Mouse (Mus musculus) heart, embryonic 10.5 days (tissue): ENCODE results near the gene Rab3gap1. TPM values are rescaled to one million over a fixed set of nuclear protein-coding genes. Genes with fewer than 3 reads are reported as not detected.

Source experiments
- DNase-seq: peaks from one replicate; pipeline ENCODE4 v3.0.0-alpha.2; 2017; ENCODE audit warnings: low spot score
- H3K27ac ChIP-seq: fragments of 300-500 bp; sonication (generic); 2 replicates; pipeline ENCODE4 v1.5.1; 2016; ENCODE audit warnings: mild to moderate bottlenecking
- H3K27me3 ChIP-seq: fragments of 300-500 bp; sonication (generic); 2 replicates; pipeline ENCODE4 v1.6.1; 2016; ENCODE audit warnings: mild to moderate bottlenecking; ENCODE audit not compliant: poor library complexity, insufficient read depth, severe bottlenecking
- H3K36me3 ChIP-seq: fragments of 300-500 bp; sonication (generic); 2 replicates; pipeline ENCODE4 v1.6.1; 2016; ENCODE audit warnings: mild to moderate bottlenecking, moderate library complexity
- H3K4me1 ChIP-seq: fragments of 300-500 bp; sonication (generic); 2 replicates; pipeline ENCODE4 v1.6.1; 2016; ENCODE audit warnings: mild to moderate bottlenecking
- H3K4me3 ChIP-seq: fragments of 300-500 bp; sonication (generic); 2 replicates; pipeline ENCODE4 v1.5.1; 2016; ENCODE audit warnings: mild to moderate bottlenecking, moderate library complexity
- H3K9me3 ChIP-seq: fragments of 300-500 bp; sonication (generic); 2 replicates; pipeline ENCODE4 v1.6.1; 2016; ENCODE audit warnings: mild to moderate bottlenecking, moderate library complexity
- WGBS: fragments of 180-500 bp; shearing (Covaris S2); methylation state at CpG from one replicate; pipeline ENCODE4 v1.1.7; 2016; 5-methylcytosine and 5-hydroxymethylcytosine counted together
- polyA plus RNA-seq: library from polyadenylated mRNA; unstranded; fragments of >200 nt; fragmentation: Nextera tagmentation; extraction: Ambion mirVana; gene quantifications from 2 replicates; pipeline ENCODE4 v1.2.1, GENCODE M21; 2016

Rab3gap1 gene
- polyA plus RNA-seq, 1 experiment from 2014 or later, result 19.2 TPM

DNA sequence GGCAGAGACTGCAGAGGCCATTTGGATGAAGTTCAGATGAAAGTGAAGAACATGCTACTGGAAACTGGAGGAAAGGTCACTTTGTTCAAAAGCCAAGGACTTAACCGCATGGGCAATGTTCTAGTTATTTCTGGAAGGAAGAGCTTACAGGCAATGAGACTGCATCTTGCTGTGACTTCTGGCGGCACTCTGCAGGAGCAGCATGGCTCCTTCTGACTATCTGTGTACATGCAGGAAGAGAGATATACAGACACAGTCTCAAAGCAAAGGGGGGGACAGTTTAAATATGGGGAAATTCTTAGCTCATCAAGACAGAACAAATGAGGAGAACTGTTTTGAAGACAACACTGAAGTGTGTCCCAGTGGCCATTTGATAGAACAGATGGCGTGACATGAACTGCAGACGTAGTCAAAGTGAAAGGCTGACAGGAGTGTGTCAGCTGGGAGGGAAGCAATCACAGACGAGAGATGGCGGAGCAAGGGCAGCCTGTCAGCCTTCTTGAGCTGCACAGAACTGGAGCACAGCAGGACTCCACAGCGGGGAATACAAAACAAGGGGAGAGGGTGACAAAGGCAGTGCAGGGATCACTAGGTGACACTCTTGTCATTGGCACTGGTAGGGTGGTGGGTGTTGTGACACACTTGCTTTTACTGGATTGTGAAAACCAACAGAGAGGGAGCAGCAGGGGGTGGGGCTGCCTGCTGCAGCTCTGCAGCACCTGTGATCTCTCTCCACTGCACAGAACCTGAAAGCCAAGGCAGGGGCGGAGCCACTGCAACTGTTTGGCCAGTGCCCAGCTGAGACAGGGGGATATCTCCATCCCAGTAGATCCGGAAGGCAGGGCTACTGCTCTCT lies 121.5 kb downstream of the Rab3gap1 start:
- Histone ChIP-seq H3K4me3 (peak overlapping the region; percentile 8; the same call in 1 of the 2 replicates), H3K36me3 (peaks cover 14% of the 10 kb centered on the region; the same call in 1 of the 2 replicates), H3K4me1 (peaks cover 7% of the 10 kb centered on the region), H3K9me3 (no peaks in the 10 kb centered on the region), H3K27me3 (no peaks in the 10 kb centered on the region), H3K27ac (peak overlapping the region; percentile 49; the same call in 1 of the 2 replicates)
- DNase-seq, result peak; percentile 69
- WGBS, result 37% methylated on average over 9 of the region's 9 CpGs

Other genes with a start within 250 kb of the Rab3gap1 start
- 27.6 and 29.7 TPM in 2 replicates for gene Tmem163, start 189.2 kb upstream of the Rab3gap1 start, polyA plus RNA-seq
- 0.58 and 0.68 TPM in 2 replicates for gene Acmsd, start 139.4 kb upstream of the Rab3gap1 start, polyA plus RNA-seq
- gene Ccnt2, start 94.6 kb upstream of the Rab3gap1 start, polyA plus RNA-seq, result 76.8 and 85.1 TPM in 2 replicates
- gene Map3k19, start 13.7 kb upstream of the Rab3gap1 start, polyA plus RNA-seq, result 0.04 TPM in 1 of 2 replicates, not detected in the other
- 8.4 and 11.7 TPM in 2 replicates for gene Zranb3, start 234.3 kb downstream of the Rab3gap1 start, polyA plus RNA-seq
- gene R3hdm1, start 234.5 kb downstream of the Rab3gap1 start, polyA plus RNA-seq, result 53.1 and 62.3 TPM in 2 replicates